In genomic region chr13:31632450-31632849, GRCm38 (mm10) we compare ENCODE assay signal across 8 mouse cellular contexts. TPM values are rescaled to one million over a fixed set of nuclear protein-coding genes. Genes with fewer than 3 reads are reported as not detected.
DNase-seq lines count a peak whose midpoint lies in the region; ATAC-seq and TF ChIP-seq lines count a peak whose summit lies in the region.

No protein-coding gene starts in this region.

- H3K4me2 ChIP-seq in lung, embryonic 14.5 days: peak overlapping the region; percentile 70
- H3K4me2 ChIP-seq in neural tube, embryonic 14.5 days (ENCODE audit: low read depth, low read length): no peak overlapping the region

- H3K27me3 ChIP-seq in lung, embryonic 14.5 days (ENCODE audit: insufficient read depth, low read length): peaks cover 39% of the 10 kb centered on the region
- H3K27me3 ChIP-seq in neural tube, embryonic 14.5 days (ENCODE audit: control insufficient read depth, insufficient read depth, low read length): peaks cover 43% of the 10 kb centered on the region

- H3K9me3 ChIP-seq in lung, embryonic 14.5 days (ENCODE audit: low read depth, low read length): no peaks in the 10 kb centered on the region
- no peaks in the 10 kb centered on the region for H3K9me3 ChIP-seq in neural tube, embryonic 14.5 days (ENCODE audit: control insufficient read depth, low read length)

- H3K4me3 ChIP-seq in lung, embryonic 14.5 days (ENCODE audit: low read depth, low read length): peak overlapping the region; percentile 8; the same call in 1 of the 2 replicates
- H3K4me3 ChIP-seq in neural tube, embryonic 14.5 days (ENCODE audit: low read depth, low read length): no peak overlapping the region

- no peaks in the 10 kb centered on the region for H3K4me1 ChIP-seq in lung, embryonic 14.5 days (ENCODE audit: insufficient read depth)
- H3K4me1 ChIP-seq in neural tube, embryonic 14.5 days (ENCODE audit: control insufficient read depth, insufficient read depth, low read length): peaks cover 5% of the 10 kb centered on the region; the same call in 1 of the 2 replicates

- no peak overlapping the region for H3K9ac ChIP-seq in lung, embryonic 14.5 days
- no peak overlapping the region for H3K9ac ChIP-seq in neural tube, embryonic 14.5 days (replicated peaks; ENCODE audit: low read depth, low read length)

- peak; percentile 89 for ATAC-seq in lung, embryonic 14.5 days (ENCODE audit: insufficient read depth)
- ATAC-seq in neural tube, embryonic 14.5 days (ENCODE audit: low read depth): peak; percentile 45; the same call in 1 of the 2 replicates

- whole genome bisulfite sequencing in lung, embryonic 14.5 days: under 1% methylated on average over 13 of the region's 13 CpGs
- under 1% methylated on average over 13 of the region's 13 CpGs for WGBS in neural tube, embryonic 14.5 days

- H3K27ac ChIP-seq in lung, embryonic 14.5 days (ENCODE audit: low read depth): no peak overlapping the region
- no peak overlapping the region for H3K27ac ChIP-seq in neural tube, embryonic 14.5 days (ENCODE audit: low read depth, low read length)

- TF ChIP-seq CTCF in lung, embryonic 14.5 days (IDR thresholded peaks at IDR 0.05; ENCODE audit: low read depth): peak; percentile 96

- DNase-seq in right cerebral cortex, adult 18-20 months: peak; percentile 54
- no peak for DNase-seq in right cerebral cortex, postnatal 25 days
- peak; percentile 36 to 56 for DNase-seq in adrenal gland, postnatal 4 days (ENCODE audit: low spot score in 2 of 2)
- DNase-seq in forelimb bud, embryonic 11.5 days (ENCODE audit: low read depth, low spot score): peak; percentile 79
- peak; percentile 66 for DNase-seq in induced T-regulatory cell, adult 2 months (ENCODE audit: low read depth)
- DNase-seq in lung, embryonic 14.5 days: peak; percentile 95
- DNase-seq in yolk sac, embryonic 10.5 days (ENCODE audit: low spot score): peak; percentile 65

- H3K36me3 ChIP-seq in lung, embryonic 14.5 days (ENCODE audit: insufficient read depth): peaks cover 29% of the 10 kb centered on the region; the same call in 1 of the 2 replicates
- no peaks in the 10 kb centered on the region for H3K36me3 ChIP-seq in neural tube, embryonic 14.5 days (ENCODE audit: control insufficient read depth, insufficient read depth, low read length)

RNA-seq across cellular contexts. Expression of gene Foxf2, which starts 6.8 kb away (rescaled TPM):
- total RNA-seq in adrenal gland, postnatal 4 days (2021): under 1 TPM; 0.11 TPM
- 37.7 and 43.2 TPM in 2 replicates for polyA plus RNA-seq in lung, embryonic 14.5 days (2014; fragmentation: Nextera tagmentation; extraction: Ambion mirVana)
- polyA plus RNA-seq in neural tube, embryonic 14.5 days (2014; fragmentation: Nextera tagmentation; extraction: Ambion mirVana): 3.4 and 4.5 TPM in 2 replicates
